Mouse (Mus musculus) kidney, postnatal 4 days (tissue): ENCODE data around the gene Sh3glb2.

Source experiments
- DNase-seq, 2 experiments: peaks; one replicate each; pipeline ENCODE4 v3.0.0; 2021; ENCODE audit warnings: mixed read lengths in 2 of 2

Gene Sh3glb2

DNA sequence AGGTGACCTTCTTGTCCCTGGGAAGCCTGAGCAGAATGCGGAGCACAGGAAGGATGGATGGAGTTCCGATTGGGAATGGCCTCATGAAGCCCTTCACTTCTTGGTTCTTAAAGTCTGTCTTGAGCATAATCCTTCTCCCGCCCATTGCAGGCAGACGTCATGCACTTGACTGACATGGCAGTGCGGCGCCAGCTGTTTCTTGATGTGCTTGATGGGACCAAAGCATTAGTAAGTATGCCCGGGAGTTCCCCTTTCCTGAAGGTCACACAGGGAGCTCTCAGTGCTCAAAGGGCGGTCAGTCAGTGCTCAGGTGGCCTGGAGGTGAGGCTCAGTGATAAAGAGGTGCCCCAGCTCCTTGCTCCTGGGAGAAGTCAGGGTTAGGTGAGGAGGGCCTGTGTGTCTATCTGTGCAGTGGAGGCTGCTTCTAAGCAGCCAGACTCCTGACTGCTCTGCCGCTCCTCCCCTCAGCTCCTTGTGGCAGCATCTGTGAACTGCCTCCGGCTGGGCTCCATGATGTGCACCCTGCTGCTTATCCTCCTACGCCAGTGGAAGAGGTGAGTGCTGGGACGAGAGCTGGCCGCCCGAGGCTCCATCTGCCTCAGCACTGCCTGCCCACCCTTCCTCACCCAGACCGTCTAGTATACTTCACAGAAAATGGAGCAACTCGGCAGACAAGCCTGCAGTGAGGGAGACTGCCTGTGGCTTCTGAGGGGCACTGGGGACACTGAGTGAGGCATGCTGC, 22.8 kb downstream of the Sh3glb2 start:
- no peak for DNase-seq

- DNase-seq, result no peak
These were observed 23.8 kb downstream of the Sh3glb2 start for GRCm38 (mm10) chr2:30335324-30335723.

DNA sequence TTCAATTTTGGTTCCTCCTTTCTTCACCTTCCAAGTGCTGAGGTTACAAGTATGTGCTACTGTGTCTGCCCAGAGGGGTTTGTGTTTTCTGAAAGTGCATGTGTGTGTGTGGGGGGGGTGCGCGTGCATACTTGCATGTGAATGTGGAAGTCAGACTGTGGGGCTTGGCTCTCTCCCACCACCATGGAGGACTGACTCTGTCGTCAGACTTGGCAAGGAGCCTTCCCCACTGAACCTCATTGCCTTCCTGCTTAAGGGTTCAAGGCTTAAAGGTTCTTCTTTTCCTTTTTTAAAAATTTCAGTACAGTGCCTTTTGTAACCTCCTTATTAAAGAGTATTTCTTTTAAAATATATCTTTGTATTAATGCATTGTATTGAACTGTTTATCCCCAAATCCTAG, 30.3 kb downstream of the Sh3glb2 start:
- DNase-seq, result no peak

DNA sequence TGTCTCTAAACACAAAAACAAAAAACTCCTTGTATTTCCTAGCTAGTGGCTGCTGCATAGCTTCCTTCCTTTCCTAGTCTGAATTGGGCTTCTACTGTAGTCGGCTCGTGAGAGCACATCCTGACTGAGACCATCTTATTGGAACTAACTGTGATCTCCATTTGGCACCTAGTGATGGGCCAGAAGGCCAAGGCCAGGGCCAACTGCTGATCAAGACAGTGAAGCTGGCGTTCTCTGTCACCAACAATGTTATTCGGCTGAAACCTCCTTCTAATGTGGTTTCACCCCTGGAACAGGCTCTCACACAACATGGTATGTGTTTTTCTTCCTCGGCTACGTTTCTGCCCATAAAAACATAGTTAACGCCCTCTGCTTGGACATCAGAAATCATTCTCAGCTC, 31.9 kb downstream of the Sh3glb2 start:
- DNase-seq, result no peak

DNA sequence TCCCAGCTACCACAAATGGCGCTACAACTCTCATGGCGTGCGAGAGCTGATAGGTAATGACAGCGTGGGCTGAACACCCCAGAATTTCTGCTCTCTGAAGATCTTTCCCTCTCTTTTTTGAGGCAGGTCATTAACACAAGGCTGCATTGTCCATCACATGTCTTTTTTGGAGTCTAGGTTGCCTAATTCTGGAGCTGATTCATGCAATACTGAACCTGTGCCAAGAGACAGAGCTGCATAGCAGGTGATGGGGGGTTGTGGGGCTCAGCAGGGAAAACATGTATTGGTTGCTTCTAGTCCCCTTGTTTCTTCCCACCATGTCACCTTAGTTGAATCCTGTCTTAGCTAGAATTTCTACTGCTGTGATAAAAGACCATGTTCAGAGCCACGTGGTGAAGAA, 33.8 kb downstream of the Sh3glb2 start:
- no peak for DNase-seq

DNA sequence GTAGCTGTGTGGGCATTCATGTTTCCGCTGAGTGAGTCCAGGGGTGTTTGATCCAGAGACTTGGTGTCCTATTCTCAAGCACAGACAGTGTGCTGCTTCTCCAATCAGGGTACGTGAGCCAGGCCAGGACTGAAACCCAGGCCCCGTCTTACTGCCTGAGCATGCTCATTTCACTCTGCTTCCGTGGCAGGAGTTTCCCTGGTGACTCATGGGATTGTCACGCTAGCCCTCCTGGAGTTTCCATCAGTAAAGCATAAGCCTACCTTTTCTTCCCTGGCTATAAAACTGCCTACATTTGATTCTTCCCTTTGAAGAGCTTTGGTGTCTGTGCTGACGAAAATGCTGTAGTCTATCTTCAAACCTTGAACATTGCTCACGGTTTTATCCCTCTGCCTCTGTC, 36.0 kb downstream of the Sh3glb2 start:
- no peak for DNase-seq

- no peak for DNase-seq
These were observed 39.9 kb downstream of the Sh3glb2 start for GRCm38 (mm10) chr2:30319260-30319659.

DNA sequence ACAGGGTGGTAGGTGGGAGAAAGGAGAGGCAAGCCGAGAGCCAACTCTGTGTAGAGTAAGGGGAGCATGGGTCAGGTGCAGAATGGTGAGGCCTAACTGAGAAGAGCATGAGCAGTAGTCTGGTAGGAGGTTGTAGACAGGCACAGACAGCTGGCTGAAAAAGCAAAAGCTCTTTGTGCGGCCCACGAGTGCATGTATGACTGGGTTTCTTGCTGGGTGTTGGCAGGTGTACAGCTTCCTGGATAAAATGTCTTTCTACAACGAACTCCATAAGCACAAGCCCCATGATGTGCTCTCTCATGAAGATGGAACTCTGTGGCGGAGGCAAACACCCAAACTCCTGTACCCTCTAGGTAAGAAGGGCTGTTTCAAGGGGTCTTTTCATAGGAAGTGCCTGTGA, 42.2 kb downstream of the Sh3glb2 start:
- DNase-seq, result no peak

GRCm38 (mm10) chr2:30316136-30316535, 43.0 kb downstream of the Sh3glb2 start:
- DNase-seq, result no peak

GRCm38 (mm10) chr2:30311481-30311880, 47.7 kb downstream of the Sh3glb2 start:
- DNase-seq, result no peak

GRCm38 (mm10) chr2:30309351-30309750, 49.8 kb downstream of the Sh3glb2 start:
- no peak for DNase-seq

DNA sequence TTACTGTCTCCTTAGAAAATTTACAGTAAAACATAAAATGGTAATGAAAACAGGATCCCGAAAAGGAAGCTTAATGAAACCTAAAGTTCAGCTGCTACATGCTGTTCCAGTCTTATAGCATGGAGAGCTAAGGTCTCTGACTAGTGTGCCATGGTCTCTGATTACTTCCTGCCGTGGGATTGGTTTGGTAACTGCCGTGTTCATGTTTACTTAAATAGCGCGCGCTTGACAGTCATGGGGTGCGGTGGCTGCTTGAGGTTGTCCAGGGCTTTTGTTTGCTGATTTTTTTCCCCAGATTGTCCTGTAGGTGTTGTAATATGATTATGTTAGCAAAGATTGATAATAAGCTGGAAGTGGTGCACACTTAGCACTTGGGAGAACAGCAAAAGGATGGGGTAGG, 53.0 kb downstream of the Sh3glb2 start:
- no peak for DNase-seq

DNA sequence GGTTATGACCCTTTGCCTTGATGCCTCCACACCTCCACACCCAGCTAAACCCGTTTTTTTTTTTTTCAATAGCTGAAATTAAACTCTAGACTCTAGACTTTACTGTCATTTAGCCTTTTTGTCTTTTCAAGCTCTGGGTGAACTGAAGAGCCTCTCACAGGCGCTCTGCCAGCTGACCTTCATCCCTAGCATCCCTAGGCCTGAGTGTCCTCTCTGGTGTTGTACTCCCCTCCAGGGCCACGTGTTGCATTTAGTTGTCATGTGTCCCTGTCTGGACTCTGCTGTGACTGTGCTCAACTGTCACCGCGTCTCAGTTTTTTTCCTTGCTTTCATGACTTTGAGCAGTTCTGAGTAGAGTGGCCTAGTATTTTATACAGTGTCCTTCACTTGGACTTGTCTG, 59.2 kb downstream of the Sh3glb2 start:
- DNase-seq, result no peak

- no peak for DNase-seq
These were observed 59.6 kb downstream of the Sh3glb2 start for GRCm38 (mm10) chr2:30299525-30299924.
